Mouse (Mus musculus): Measurements from ENCODE around the gene Dlst.

DNA sequence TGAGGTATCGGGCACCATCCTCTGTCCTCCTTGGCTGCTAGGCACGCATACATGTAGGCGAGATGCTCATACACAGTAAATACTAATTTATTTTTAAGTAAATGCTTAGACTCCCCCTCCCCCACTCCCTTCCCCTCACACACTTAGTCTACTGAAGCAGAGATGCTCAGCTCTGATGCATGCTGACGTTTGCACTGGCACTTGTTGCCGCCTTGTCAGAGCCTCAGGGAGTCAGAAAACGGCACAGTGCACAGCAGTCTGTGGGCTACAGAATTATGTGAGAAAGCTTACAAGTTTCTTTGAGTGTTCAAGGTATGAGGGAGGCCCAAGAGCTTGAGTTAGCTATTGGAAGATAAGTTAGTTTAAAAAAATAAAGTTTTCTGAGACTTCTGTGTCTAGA is 20.7 kb downstream of the Dlst start:
- no peak for TF ChIP-seq EP300 (IDR thresholded peaks at IDR 0.05; ENCODE audit: low read depth in 1 of 2, low read length in 2 of 2)
- no peak for TF ChIP-seq RAD21 (IDR thresholded peaks at IDR 0.05; ENCODE audit: low read depth, low read length)
- no peak for TF ChIP-seq CTCF (IDR thresholded peaks at IDR 0.05 in 2 of 3, conservative IDR thresholded peaks at IDR 0.05 in 1 of 3; ENCODE audit: control insufficient read depth in 1 of 3, insufficient read depth in 1 of 3, low read depth in 2 of 3, low read length in 3 of 3, poor library complexity in 1 of 3, severe bottlenecking in 1 of 3)
- no peak for TF ChIP-seq MAFK (IDR thresholded peaks at IDR 0.05; ENCODE audit: borderline replicate concordance, low read depth, low read length)
- no peak for TF ChIP-seq MXI1 (IDR thresholded peaks at IDR 0.05; ENCODE audit: low read depth, low read length)
- TF ChIP-seq E2F4 (IDR thresholded peaks at IDR 0.05; ENCODE audit: borderline replicate concordance, low read depth, low read length): no peak
- no peak for TF ChIP-seq MYC (IDR thresholded peaks at IDR 0.05; ENCODE audit: low read depth, low read length)
